Comparison of ENCODE assay signal across 8 mouse cellular contexts in the genomic region with DNA sequence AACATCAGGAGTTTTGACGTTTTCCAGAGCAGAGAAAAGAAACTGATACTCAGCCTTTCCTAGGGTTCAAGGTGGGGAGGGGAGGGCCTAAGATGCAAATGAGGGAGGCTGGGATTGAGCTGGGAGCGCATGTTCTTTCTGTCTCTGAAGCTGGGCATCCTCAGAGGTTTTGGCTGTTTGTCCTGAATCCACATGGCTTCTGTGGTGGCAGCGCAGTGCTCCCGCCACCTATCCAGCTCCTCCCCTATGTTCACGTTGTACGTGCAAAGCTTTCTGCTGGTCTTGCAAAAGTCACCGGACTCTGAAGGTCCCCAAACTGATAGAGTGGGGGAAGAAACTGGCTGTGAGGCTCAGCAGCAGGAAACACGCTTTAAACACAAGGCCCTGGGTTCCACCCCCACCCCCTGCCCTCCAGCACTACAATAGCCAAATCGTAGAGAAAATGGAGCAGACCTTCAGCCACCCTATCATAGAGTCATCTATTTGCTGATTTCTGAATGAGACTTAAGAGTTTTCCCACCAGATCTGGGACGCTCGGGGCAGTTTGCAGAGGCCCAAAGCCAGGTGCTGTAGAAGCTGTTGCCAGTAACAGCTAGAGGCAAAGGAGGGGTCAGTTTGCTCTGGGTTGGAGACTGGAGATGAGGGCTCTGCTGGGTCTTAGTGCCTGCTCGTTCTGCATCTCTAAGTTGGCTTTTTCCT. TPM values are rescaled to one million over a fixed set of nuclear protein-coding genes. Genes with fewer than 3 reads are reported as not detected.
A peak's percentile ranks its signal among the peaks of the same experiment; 100 is the strongest.
DNase-seq lines count a peak whose midpoint lies in the region; ATAC-seq lines count a peak whose summit lies in the region.

No protein-coding gene starts in this region.

- peak overlapping the region; percentile 89 for H3K27ac ChIP-seq in limb, embryonic 15.5 days
- peak overlapping the region; percentile 57; the same call in 1 of the 2 replicates for H3K27ac ChIP-seq in midbrain, embryonic 13.5 days

- WGBS in limb, embryonic 15.5 days = 2% methylated on average over 12 of the region's 12 CpGs
- 2% methylated on average over 12 of the region's 12 CpGs for WGBS in midbrain, embryonic 13.5 days

- no peak overlapping the region for H3K9ac ChIP-seq in limb, embryonic 15.5 days
- H3K9ac ChIP-seq in midbrain, embryonic 13.5 days (replicated peaks) = peak overlapping the region; percentile 42

- ATAC-seq in granulocyte monocyte progenitor cell, adult 5-6 weeks (replicated peaks; ENCODE audit: poor library complexity, severe bottlenecking) = peak; percentile 50
- ATAC-seq in limb, embryonic 15.5 days (ENCODE audit: insufficient number of reproducible peaks, low FRiP score, low TSS enrichment, low read depth) = peak; percentile 79
- ATAC-seq in midbrain, embryonic 13.5 days = peak; percentile 87

- peak overlapping the region; percentile 27 for H3K4me3 ChIP-seq in limb, embryonic 15.5 days
- peak overlapping the region; percentile 30 for H3K4me3 ChIP-seq in midbrain, embryonic 13.5 days (replicated peaks)

- peak overlapping the region; percentile 48 for H3K4me2 ChIP-seq in limb, embryonic 15.5 days
- peak overlapping the region; percentile 53 for H3K4me2 ChIP-seq in midbrain, embryonic 13.5 days (replicated peaks)

- intact Hi-C loops in heart, postnatal 25 days (cut with DNase I) = loop anchor here (5.0 kb wide), 1 partner anchor 41 kb away; a partner anchor contains a TSS

- H3K27me3 ChIP-seq in limb, embryonic 15.5 days = no peaks in the 10 kb centered on the region
- H3K27me3 ChIP-seq in midbrain, embryonic 13.5 days = 0 out of 2 replicates have a peak, but pooled peaks cover 3% of the 10 kb centered on the region

- peaks cover 49% of the 10 kb centered on the region for H3K4me1 ChIP-seq in limb, embryonic 15.5 days
- H3K4me1 ChIP-seq in midbrain, embryonic 13.5 days (replicated peaks) = peaks cover 13% of the 10 kb centered on the region

- no peaks in the 10 kb centered on the region for H3K9me3 ChIP-seq in limb, embryonic 15.5 days
- H3K9me3 ChIP-seq in midbrain, embryonic 13.5 days = no peaks in the 10 kb centered on the region

- no peaks in the 10 kb centered on the region for H3K36me3 ChIP-seq in limb, embryonic 15.5 days
- H3K36me3 ChIP-seq in midbrain, embryonic 13.5 days = no peaks in the 10 kb centered on the region

- DNase-seq in heart, adult 11 months = peak; percentile 96
- no peak for DNase-seq in heart, postnatal 25 days (ENCODE audit: low spot score)
- DNase-seq in cerebellum, postnatal 14 days = peak; percentile 70 to 75
- DNase-seq in kidney, adult 11 months = peak; percentile 28
- peak; percentile 28 for DNase-seq in thymus, postnatal 25 days

RNA-seq across cellular contexts. Expression of a gene that starts 42.0 kb away (rescaled TPM):
- 1 to 10 TPM in 1 of 2 experiments, under 1 TPM in 1; 0.47 to 1.0 TPM for total RNA-seq in heart, postnatal 25 days (2021)
- total RNA-seq in granulocyte monocyte progenitor cell, adult 5-6 weeks (2014; fragmentation: Nextera tagmentation) = not detected in 2 replicates
- total RNA-seq in granulocyte monocyte progenitor cell, adult 5-6 weeks (2017) = not detected in 2 replicates
- 9.7 and 9.8 TPM in 2 replicates for polyA plus RNA-seq in limb, embryonic 15.5 days (2015; fragmentation: Nextera tagmentation; extraction: Ambion mirVana)
- 102 and 109 TPM in 2 replicates for polyA plus RNA-seq in midbrain, embryonic 13.5 days (2015; fragmentation: Nextera tagmentation; extraction: Ambion mirVana)
